Comparison of ENCODE assay signal across 14 mouse cellular contexts in genomic region chr7:132393582-132394175, GRCm38 (mm10).
"Had no signal": no experiment of that assay in that cellular context is flagged by ENCODE, and none has a peak within 500 bp of the region (broad histone marks: within the 10 kb centered on the region; RNA-seq: fewer than 3 reads in every experiment).

No protein-coding gene starts in this region.

- H3K36me3 ChIP-seq: liver, embryonic 13.5 days; stomach, embryonic 15.5 days had no signal

- H3K9me3 ChIP-seq: liver, embryonic 13.5 days; stomach, embryonic 15.5 days had no signal

- H3K9ac ChIP-seq: liver, embryonic 13.5 days; stomach, embryonic 15.5 days had no signal

- DNase-seq: layer of hippocampus, postnatal 36 days; liver, embryonic 13.5 days; lung, adult 2 months; lung, postnatal 14 days; lung, postnatal 4 days; midbrain, embryonic 14.5 days; right cerebral cortex, postnatal 25 days; spleen, adult 18-20 months; thymus, adult 18-20 months; thymus, postnatal 36 days had no signal

- ATAC-seq: intestine, postnatal 0 days had no signal

- H3K27ac ChIP-seq: left cerebral cortex, adult 2 months; liver, embryonic 13.5 days; stomach, embryonic 15.5 days had no signal

- H3K4me3 ChIP-seq: left cerebral cortex, adult 2 months; liver, embryonic 13.5 days; stomach, embryonic 15.5 days had no signal

- H3K4me2 ChIP-seq: liver, embryonic 13.5 days; midbrain, embryonic 11.5 days; stomach, embryonic 15.5 days had no signal

- H3K27me3 ChIP-seq: liver, embryonic 13.5 days; stomach, embryonic 15.5 days had no signal
